Mouse (Mus musculus) midbrain, postnatal 0 days (tissue): ENCODE measurements around the gene Ncaph2. TPM values are rescaled to one million over a fixed set of nuclear protein-coding genes. Genes with fewer than 3 reads are reported as not detected.

ENCODE experiments used
- ATAC-seq: fragments of 200-750 bp; cut with Nextera tagmentation; 2 replicates; pipeline ENCODE4 v1.8.0; 2017; ENCODE audit warnings: moderate number of reproducible peaks, mild to moderate bottlenecking, moderate TSS enrichment, moderate library complexity; ENCODE audit not compliant: low FRiP score
- DNase-seq: peaks from one replicate; pipeline ENCODE4 v3.0.0-alpha.2; 2015; ENCODE audit warnings: low spot score
- H3K27ac ChIP-seq: fragments of 300-500 bp; sonication (generic); 2 replicates; pipeline ENCODE4 v1.5.1; 2014; ENCODE audit warnings: low read depth, mild to moderate bottlenecking, low read length, mixed read lengths
- H3K27me3 ChIP-seq: fragments of 300-500 bp; sonication (generic); 2 replicates; pipeline ENCODE4 v1.6.1; 2014; ENCODE audit warnings: low read length, control low read depth, mixed read lengths; ENCODE audit not compliant: insufficient read depth
- H3K36me3 ChIP-seq: fragments of 300-500 bp; sonication (generic); 2 replicates; pipeline ENCODE4 v1.6.1; 2014; ENCODE audit warnings: low read length, control low read depth, mixed read lengths; ENCODE audit not compliant: insufficient read depth
- H3K4me1 ChIP-seq: fragments of 300-500 bp; sonication (generic); 2 replicates; pipeline ENCODE4 v1.6.1; 2014; ENCODE audit warnings: mild to moderate bottlenecking, control low read depth, antibody characterized with exemption, low read length, mixed read lengths; ENCODE audit not compliant: insufficient read depth
- H3K4me2 ChIP-seq: fragments of 300-500 bp; sonication (generic); 2 replicates; pipeline ENCODE4 v1.6.1; 2014; ENCODE audit warnings: low read depth, mild to moderate bottlenecking, low read length, mixed read lengths; ENCODE audit not compliant: poor library complexity, severe bottlenecking
- H3K4me3 ChIP-seq: fragments of 300-500 bp; sonication (generic); 2 replicates; pipeline ENCODE4 v1.5.1; 2014; ENCODE audit warnings: low read depth, mild to moderate bottlenecking, low read length, moderate library complexity
- H3K9ac ChIP-seq: fragments of 300-500 bp; sonication (generic); replicated peaks from 2 replicates; pipeline ENCODE4 v1.6.1; 2014; ENCODE audit warnings: mild to moderate bottlenecking, low read length, moderate library complexity, mixed read lengths; ENCODE audit not compliant: poor library complexity, severe bottlenecking
- H3K9me3 ChIP-seq: fragments of 300-500 bp; sonication (generic); 2 replicates; pipeline ENCODE4 v1.6.1; 2016; ENCODE audit warnings: low read length, control low read depth
- CTCF ChIP-seq: IDR thresholded peaks from 2 replicates; pipeline ENCODE4 v1.5.1; 2016; ENCODE audit warnings: antibody characterized with exemption, mild to moderate bottlenecking
- WGBS: fragments of 180-500 bp; shearing (Covaris S2); extraction: QIAGEN DNeasy Blood & Tissue Kit; methylation state at CpG from one replicate; pipeline ENCODE4 v1.1.7; 2014; 5-methylcytosine and 5-hydroxymethylcytosine counted together
- polyA plus RNA-seq: library from polyadenylated mRNA; unstranded; fragments of >200 nt; fragmentation: Nextera tagmentation; extraction: Ambion mirVana; gene quantifications from 2 replicates; pipeline ENCODE4 v1.2.1, GENCODE M21; 2015
- total RNA-seq: library from RNA; depleted of rRNA; stranded (reverse); fragments of >200 nt; gene quantifications from 2 replicates; pipeline ENCODE4 v1.2.3, GENCODE M21; 2014

Gene Ncaph2
- total and polyA plus RNA-seq, 2 experiments from 2014 or later: 88.0 to 88.8 TPM

DNA sequence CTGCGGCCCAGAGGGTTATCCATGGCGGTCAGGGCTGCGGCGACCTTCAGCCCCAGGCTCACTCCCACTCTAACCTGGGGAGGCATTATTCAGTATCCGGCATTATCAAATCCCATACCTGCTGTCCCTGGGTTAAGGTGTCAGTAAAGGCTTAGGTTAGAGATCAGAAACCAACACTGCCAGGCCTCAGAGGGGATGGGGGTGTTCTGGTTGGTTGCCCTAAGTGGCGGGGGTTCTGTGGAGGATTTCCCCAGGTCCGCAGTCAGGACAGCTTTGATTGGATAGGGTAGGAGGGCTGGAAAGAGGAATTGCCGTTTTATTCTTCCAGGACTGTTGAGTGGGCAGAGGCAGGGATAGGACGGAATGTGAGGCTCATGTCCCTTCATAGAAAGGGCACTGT lies 18.8 kb downstream of the Ncaph2 start:
- Histone ChIP-seq H3K4me2 (peak overlapping the region; percentile 84), H3K27ac (peak overlapping the region; percentile 88), H3K4me1 (peaks cover 16% of the 10 kb centered on the region), H3K9ac (peak overlapping the region; percentile 78), H3K9me3 (no peaks in the 10 kb centered on the region), H3K4me3 (peak overlapping the region; percentile 72), H3K27me3 (peaks cover 28% of the 10 kb centered on the region), H3K36me3 (peaks cover 28% of the 10 kb centered on the region)
- no peak for ATAC-seq
- 47% methylated on average over 9 of the region's 9 CpGs for WGBS
- TF ChIP-seq CTCF: no peak
- no peak for DNase-seq

DNA sequence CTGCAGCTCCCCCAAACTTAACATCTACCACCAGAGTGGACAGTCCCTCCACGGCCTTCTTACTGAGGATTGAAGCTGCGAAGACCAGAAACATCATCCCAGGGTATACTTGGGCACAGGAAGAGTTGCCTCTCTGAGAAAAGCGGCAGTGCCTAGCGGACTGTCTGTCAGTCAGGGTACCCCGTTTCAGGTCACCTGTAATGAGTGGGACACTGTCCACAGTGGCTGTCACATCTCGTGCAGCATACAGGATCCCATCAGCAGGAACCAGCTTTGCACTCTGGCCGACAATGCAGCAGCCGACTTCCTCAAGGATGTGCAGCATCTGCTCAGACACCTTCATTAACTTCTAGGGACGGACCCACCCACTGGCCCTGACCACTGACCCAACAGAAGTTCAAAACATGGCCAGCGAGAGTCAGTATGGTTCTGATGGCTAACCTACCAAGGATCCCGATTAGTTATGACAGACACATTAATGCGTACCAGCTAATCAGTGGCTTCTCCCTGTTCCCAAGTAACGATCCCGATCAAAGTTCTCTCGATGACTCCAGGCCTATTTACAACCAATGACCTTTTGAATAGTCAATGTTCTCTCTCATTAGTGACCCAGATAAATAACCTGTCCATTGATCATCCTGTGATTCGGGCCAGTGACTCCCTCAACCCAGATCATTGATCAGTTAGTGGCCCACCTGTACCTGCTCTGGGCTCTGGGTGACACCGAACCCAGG lies 19.4 kb downstream of the Ncaph2 start:
- Histone ChIP-seq H3K36me3 (peaks cover 21% of the 10 kb centered on the region), H3K9me3 (no peaks in the 10 kb centered on the region), H3K4me3 (no peak overlapping the region), H3K27me3 (peaks cover 32% of the 10 kb centered on the region), H3K4me1 (peaks cover 16% of the 10 kb centered on the region), H3K9ac (no peak overlapping the region; the same call in 1 of the 2 replicates), H3K27ac (no peak overlapping the region), H3K4me2 (peak overlapping the region; percentile 84)
- TF ChIP-seq CTCF: no peak
- 93% methylated on average over 17 of the region's 17 CpGs for WGBS
- ATAC-seq: no peak
- no peak for DNase-seq

DNA sequence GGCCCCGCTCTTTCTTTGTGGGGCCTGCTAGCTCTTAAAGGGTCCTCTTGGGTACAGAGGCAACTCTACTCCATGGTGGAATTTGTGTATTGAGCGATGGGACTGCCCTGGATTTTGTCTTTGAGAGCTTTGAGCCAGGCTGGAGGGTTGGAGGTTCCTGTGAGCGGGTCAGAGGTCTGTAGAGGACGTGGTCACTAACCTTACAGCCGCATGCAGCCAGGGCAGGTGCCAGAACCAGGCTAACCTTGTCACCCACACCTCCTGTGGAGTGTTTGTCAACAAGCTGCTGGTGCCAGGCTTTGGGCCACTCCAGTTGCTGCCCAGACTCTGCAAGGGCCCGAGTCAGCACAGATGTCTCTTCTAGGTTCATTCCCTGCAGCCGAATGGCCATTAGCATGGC lies 20.5 kb downstream of the Ncaph2 start:
- peaks cover 15% of the 10 kb centered on the region for H3K36me3 ChIP-seq
- WGBS: 85% methylated on average over 7 of the region's 7 CpGs

DNA sequence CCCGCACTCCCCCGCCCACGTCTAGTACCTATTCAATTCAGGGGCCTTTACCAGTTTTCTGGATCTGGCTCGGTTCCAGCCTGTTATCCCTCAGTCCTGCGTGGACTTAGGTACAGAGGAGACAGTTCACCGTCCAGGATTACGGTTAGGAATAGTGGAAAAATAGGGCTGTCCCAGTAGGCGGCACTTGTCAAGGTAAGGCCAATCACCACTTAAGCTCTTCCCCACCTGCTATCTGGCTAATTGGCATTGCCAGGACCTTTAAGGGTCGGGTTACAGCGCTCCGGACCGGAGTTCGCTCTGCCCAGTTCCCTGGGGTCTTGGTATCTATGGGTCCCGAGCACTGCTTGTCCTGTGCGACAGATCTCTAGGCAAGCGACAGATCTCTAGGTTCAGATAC lies 21.4 kb downstream of the Ncaph2 start, which contains the start of gene Tymp:
TSS of gene Tymp (minus strand) at position 83 of the 400 bp plus-strand sequence.
- H3K4me3 ChIP-seq: 0 out of 2 replicates have a peak within 1 kb of the TSS, but pooled peaks have one; percentile 5
- ATAC-seq (no peak), DNase-seq (no peak)
- H3K27ac ChIP-seq: no peak within 1 kb of the TSS
- H3K9me3 ChIP-seq: no peaks in the 10 kb centered on the region
- no peak for TF ChIP-seq CTCF
- peaks cover 32% of the 10 kb centered on the region for H3K27me3 ChIP-seq
- H3K9ac ChIP-seq: no peak within 1 kb of the TSS
- peaks cover 16% of the 10 kb centered on the region for H3K4me1 ChIP-seq
- peaks cover 6% of the 10 kb centered on the region for H3K36me3 ChIP-seq
- H3K4me2 ChIP-seq: no peak within 1 kb of the TSS
- WGBS: 29% methylated on average over 16 of the region's 16 CpGs

More for the DNA sequence above, 20.5 kb downstream of the Ncaph2 start:
- DNase-seq (no peak), ATAC-seq (no peak)
- H3K9me3 ChIP-seq: no peaks in the 10 kb centered on the region
- peaks cover 16% of the 10 kb centered on the region for H3K4me1 ChIP-seq
- H3K27me3 ChIP-seq: peaks cover 32% of the 10 kb centered on the region
- no peak overlapping the region for H3K9ac ChIP-seq
- H3K4me3 ChIP-seq: no peak overlapping the region
- no peak overlapping the region for H3K27ac ChIP-seq
- no peak for TF ChIP-seq CTCF
- no peak overlapping the region for H3K4me2 ChIP-seq

DNA sequence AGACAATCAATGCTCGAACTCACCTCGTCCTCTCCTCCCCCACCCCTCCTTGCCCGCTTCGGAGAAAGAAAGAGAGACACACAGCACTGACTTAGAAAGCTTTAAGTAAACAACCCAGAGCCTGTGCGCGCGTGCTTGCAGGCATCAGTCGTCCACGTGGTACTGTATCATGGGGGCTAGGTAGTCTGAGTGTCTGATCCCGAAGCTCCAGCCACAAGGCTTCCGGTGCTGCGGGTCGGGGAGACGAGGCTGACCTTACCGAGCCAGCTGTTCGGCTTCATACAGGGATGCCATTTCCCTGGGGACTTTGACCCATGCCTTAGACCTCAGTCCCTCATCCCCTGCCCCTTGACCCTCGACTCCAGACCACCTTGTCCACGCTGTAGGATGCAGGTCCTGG lies 21.8 kb downstream of the Ncaph2 start:
- no peak overlapping the region for H3K4me2 ChIP-seq
- no peak for TF ChIP-seq CTCF
- 0 out of 2 replicates have a peak overlapping the region, but pooled peaks have one; percentile 5 for H3K4me3 ChIP-seq

More for the DNA sequence above, 21.8 kb downstream of the Ncaph2 start:
- ATAC-seq (no peak), DNase-seq (no peak)
- 9% methylated on average over 18 of the region's 18 CpGs for WGBS
- peaks cover 16% of the 10 kb centered on the region for H3K4me1 ChIP-seq
- H3K36me3 ChIP-seq: peaks cover 2% of the 10 kb centered on the region; the same call in 1 of the 2 replicates
- H3K27me3 ChIP-seq: peaks cover 32% of the 10 kb centered on the region
- H3K9me3 ChIP-seq: no peaks in the 10 kb centered on the region
- H3K27ac ChIP-seq: no peak overlapping the region
- H3K9ac ChIP-seq: no peak overlapping the region
